Mouse (Mus musculus) neutrophil, adult 5-6 weeks (primary cell): ENCODE data around the gene Ttc21b. TPM values are rescaled to one million over a fixed set of nuclear protein-coding genes. Genes with fewer than 3 reads are reported as not detected.

Source experiments
- ATAC-seq: fragments of 151-379, 151-347 bp; 2 replicates; pipeline ENCODE4 v1.8.0; 2017; ENCODE audit warnings: mild to moderate bottlenecking, moderate TSS enrichment; ENCODE audit not compliant: insufficient number of reproducible peaks, poor library complexity, low FRiP score, severe bottlenecking; ENCODE audit errors: extremely low read depth
- total RNA-seq: library from RNA; stranded (forward); fragments of 200-1000 nt; gene quantifications from 2 replicates; pipeline ENCODE4 v1.2.3, GENCODE M21; 2017

The Ttc21b gene
- total RNA-seq, 1 experiment from 2014 or later = 4.8 TPM

DNA sequence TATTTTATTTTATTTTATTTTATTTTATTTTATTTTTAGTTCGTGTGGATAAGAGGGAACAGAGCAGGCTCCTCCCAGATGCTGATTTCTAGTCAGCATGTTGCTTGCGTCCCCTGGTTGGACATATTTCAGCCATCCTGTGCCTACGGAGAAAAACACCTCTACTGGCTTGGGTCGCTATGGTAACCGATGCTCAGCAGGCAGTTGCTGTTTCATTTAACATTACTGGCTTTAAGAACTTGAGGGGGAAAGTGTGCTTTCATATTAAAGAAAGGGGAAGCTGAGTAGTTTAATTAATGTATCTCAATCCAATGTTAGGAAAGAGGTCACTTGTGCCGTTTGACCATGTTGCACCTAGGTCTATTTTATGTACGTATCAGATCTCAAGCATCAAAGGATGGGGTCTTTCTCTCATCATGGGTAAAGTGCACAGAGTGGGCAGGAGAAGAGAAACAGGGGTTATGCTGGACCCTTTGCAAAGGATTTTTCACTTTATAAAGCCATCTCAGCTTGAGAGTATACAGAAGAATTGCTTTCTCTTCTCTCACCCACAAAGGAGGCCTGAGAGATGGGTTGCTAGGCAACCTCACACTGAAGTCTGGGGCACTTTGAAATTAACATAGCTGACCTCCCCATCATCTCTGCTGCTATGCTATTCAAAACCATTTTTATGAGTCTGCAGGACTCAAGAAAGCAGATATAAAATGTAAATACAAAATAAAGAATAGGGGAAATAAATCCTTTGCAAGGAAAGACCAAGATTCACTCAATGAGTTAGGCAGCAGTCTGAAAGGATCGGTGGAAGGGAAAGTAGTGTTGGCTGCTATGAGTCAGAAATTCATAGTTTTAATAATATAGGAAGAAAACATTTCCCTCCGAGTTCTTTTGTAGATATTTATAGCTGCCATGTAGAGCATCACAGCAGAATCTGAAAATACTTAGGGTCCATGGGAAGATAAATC is 78.2 kb downstream of the Ttc21b start:
- no peak for ATAC-seq

DNA sequence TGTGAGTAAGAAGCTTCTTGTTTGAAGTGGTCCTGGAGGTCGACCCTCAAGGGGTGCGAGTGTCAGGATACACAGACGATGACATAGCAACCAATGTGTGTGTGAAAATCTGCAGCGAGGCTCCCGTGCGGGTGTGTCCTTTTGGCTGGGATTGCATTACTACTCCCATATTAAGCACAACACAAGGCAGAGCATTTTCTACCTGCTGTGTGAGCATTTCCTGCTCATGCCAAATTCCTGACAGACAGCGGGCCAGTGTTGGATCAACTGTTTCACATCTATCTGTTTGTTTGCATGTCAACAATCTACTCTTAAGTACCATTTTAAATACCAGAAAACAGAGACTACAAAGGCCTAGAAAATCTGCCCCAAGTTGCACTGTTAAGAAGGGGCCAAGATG is 79.4 kb downstream of the Ttc21b start:
- ATAC-seq = no peak

DNA sequence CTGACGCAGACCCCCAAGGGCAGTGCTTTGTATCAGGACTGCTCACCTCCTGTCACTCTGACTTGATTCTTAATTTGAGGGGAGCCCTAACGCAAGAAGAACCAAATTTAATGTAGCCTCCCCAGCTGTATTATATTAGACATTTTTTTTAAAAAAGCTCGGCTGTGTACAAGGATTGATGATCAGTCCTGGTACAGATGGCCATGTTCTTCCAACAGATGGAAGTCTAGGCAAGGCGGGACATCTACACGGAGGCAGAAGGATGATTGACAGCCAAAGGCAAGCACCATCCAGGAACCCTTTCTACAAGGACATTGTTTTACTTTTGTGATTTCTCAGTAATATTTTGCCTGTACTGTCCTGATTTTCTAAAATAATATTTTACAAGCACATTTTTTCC is 83.3 kb downstream of the Ttc21b start:
- ATAC-seq = no peak

DNA sequence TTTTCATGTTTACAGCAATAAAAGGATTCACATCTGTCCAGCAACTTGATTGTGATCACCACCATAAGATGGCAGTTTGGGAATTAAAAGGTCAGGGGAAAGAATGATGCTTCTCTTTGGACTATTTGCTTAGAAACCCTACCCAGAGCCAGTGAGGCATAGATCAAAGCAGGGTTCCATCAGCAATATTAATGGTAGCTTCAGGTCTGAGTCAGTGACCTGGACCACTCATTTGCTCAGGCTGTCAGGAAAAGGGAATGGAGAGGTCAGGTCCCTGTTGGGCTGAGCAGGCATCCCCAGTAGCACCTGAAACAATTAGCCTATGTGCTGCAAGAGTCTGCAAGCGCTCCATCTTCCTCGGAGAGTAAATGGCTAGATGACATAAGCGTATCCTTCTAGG is 84.8 kb downstream of the Ttc21b start:
- ATAC-seq = no peak

DNA sequence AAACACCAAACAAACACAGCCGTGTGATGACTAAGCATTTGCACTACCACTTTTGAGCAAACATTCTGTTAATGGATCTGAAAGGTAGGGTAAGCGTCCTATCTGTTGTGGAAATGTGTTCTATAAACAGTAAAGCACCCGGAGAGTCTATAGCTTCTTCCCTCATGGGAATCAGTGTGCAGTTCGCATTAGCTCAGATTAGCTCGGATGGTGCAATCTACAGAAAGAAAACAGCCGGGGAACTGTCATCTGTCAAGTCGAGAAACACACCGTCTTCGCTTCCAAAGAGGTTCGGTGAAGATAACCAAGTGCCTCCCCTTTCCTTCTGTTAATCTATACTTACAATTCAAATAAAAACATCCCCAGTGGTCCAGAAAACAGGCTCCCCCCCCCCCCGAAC is 85.7 kb downstream of the Ttc21b start:
- no peak for ATAC-seq

DNA sequence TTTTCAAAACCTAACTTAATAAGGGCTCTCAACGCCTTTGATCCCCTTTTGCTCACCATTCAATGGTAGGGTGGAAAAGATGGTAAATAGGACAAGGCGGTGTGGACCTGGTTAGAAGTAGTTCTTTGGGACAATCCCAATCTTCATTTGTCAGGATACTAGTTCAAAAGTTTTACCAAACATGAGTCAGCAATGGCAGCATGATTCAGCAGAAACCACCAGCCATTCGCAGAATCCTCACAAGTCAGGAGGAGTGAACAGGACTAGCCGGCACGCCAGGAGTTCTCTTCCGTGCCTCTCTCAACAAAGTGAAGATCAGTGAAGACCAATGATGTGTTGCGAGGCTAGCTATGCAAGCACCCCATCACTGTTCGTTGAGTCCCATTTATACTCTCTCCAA is 91.4 kb downstream of the Ttc21b start:
- no peak for ATAC-seq

- no peak for ATAC-seq
Observed at GRCm38 (mm10) chr2:66158140-66158915, 98.1 kb downstream of the Ttc21b start.

DNA sequence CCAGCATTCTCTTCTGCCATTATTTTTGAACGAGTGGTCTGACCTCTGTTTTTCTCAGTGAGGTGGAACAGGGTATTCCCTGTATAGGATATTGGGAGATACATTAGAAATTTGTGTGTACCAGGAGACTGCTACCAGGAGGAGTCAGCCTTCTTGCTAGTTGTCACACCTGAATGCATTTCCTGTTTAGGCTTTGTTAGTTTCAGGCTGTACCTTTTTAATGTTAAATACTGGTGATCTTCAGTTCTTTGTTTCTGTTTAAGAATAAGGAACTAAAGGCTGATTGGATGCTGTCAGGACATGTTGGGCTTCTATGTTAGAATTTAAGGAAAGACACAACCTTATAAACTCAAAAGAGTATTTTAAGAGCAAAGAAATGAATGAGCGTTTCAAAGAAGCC is 105.0 kb downstream of the Ttc21b start:
- no peak for ATAC-seq

DNA sequence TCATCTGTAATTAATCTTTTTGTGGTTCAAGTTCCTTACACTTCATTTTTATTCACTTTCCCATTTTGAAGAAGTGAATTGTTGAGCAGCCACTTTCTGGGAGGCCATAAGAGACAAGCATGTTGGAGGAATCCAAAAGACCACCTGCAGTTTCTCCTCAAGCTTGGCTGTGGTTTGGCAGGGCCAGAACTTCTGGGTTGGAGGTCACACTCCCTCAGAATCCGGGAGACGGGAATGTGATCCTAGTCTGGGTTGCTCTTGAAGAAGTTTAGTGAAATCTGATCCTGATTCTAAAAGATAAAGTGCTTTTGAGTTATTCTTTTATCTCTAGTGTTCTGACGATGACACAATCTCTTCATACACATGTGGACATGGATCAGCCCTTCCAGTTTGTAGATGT is 105.9 kb downstream of the Ttc21b start:
- ATAC-seq = no peak

- ATAC-seq = no peak
Observed at GRCm38 (mm10) chr2:66148654-66149230, 107.7 kb downstream of the Ttc21b start.

GRCm38 (mm10) chr2:66146473-66146872 is 109.9 kb downstream of the Ttc21b start:
- no peak for ATAC-seq

DNA sequence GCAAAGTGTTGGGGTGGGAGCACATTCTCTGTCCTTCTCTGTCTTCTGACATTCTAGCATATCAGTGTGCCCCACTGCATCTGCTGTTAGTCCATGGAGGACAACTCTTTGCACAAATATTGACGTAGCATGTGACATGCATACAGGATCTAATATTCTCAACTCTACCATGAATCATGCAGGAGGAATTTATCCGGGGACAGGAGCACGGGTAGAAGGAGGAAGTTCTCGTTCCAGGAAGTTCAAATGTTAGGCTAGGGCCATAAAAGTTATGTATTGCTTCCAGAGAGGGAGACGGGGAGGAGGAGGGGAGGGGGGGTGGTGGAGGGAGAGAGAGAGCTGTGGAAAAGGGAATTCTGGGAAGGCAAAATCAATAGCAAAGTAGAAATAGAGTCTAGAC is 111.6 kb downstream of the Ttc21b start:
- ATAC-seq = no peak

DNA sequence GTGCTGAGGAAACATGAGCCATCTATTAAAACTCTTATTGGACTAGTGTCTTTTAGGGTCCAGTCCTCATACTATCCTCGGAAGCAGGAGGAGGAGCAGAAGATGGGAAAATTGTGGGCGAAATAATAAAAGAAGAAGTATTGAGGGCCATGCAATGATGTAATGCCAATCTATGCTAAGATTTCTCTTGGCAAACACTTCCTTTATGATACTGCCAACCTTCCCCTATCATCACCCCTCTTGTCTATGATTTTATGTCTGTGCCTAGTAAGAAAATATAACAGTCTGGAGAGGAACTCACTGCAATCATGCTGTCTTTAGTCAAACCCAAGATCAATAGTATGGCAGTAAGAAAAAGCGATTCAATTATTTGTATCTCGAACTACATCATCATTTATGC is 113.1 kb downstream of the Ttc21b start:
- ATAC-seq = no peak

GRCm38 (mm10) chr2:66142711-66143110 is 113.7 kb downstream of the Ttc21b start:
- no peak for ATAC-seq

- ATAC-seq = no peak
Observed at GRCm38 (mm10) chr2:66142268-66142667, 114.1 kb downstream of the Ttc21b start.

GRCm38 (mm10) chr2:66140246-66140645 is 116.2 kb downstream of the Ttc21b start:
- no peak for ATAC-seq
